Mouse (Mus musculus): Measurements from ENCODE around the gene Atxn1. TPM values are rescaled to one million over a fixed set of nuclear protein-coding genes. Genes with fewer than 3 reads are reported as not detected.

Atxn1 gene
- total and polyA plus RNA-seq, 3 experiments, result 0.39 to 1.1 TPM; not detected in 1

GRCm38 (mm10) chr13:45806600-45807525 is 157.9 kb downstream of the Atxn1 start:
- no peaks in the 10 kb centered on the region for H3K27me3 ChIP-seq (ENCODE audit: control insufficient read depth in 1 of 2, insufficient read depth in 2 of 2, low read length in 2 of 2)
- no peaks in the 10 kb centered on the region for H3K79me2 ChIP-seq (ENCODE audit: control insufficient read depth, insufficient read depth, low read length, poor library complexity)
- H3K27ac ChIP-seq (ENCODE audit: control insufficient read depth, low read depth, low read length), result no peak overlapping the region
- H3K9me3 ChIP-seq (replicated peaks; ENCODE audit: insufficient read depth, low read length), result no peaks in the 10 kb centered on the region
- no peak overlapping the region for H3K9ac ChIP-seq (ENCODE audit: control insufficient read depth, low read depth, low read length, poor library complexity, severe bottlenecking)
- H3K4me3 ChIP-seq (ENCODE audit: control insufficient read depth in 1 of 2, insufficient read depth in 1 of 2, low read depth in 2 of 2, low read length in 2 of 2), result no peak overlapping the region
- no peak for DNase-seq (ENCODE audit: low read depth, low spot score)
- H3K36me3 ChIP-seq (ENCODE audit: control insufficient read depth in 1 of 2, insufficient read depth in 2 of 2, low read length in 2 of 2), result no peaks in the 10 kb centered on the region
- no peaks in the 10 kb centered on the region for H3K4me1 ChIP-seq (ENCODE audit: control insufficient read depth in 1 of 2, insufficient read depth in 2 of 2, low read length in 2 of 2)
- TF ChIP-seq ETS1 (IDR thresholded peaks at IDR 0.05; ENCODE audit: low read depth, low read length) (no peak), MAFK (IDR thresholded peaks at IDR 0.05; ENCODE audit: borderline replicate concordance, low read depth, low read length) (no peak), NELFE (IDR thresholded peaks at IDR 0.05; ENCODE audit: low read depth, low read length) (no peak), TCF12 (IDR thresholded peaks at IDR 0.05; ENCODE audit: low read depth, low read length) (no peak), RAD21 (IDR thresholded peaks at IDR 0.05; ENCODE audit: low read depth, low read length) (no peak), NRF1 (IDR thresholded peaks at IDR 0.05; ENCODE audit: insufficient read depth, low read depth, low read length, poor library complexity, severe bottlenecking) (no peak), ELF1 (IDR thresholded peaks at IDR 0.05; ENCODE audit: low read depth, low read length) (no peak), EP300 (IDR thresholded peaks at IDR 0.05; ENCODE audit: low read depth in 1 of 2, low read length in 2 of 2) (no peak), MAZ (IDR thresholded peaks at IDR 0.05; ENCODE audit: low read depth, low read length) (no peak), BHLHE40 (IDR thresholded peaks at IDR 0.05; ENCODE audit: borderline replicate concordance, low read depth, low read length) (no peak), ZC3H11A (IDR thresholded peaks at IDR 0.05; ENCODE audit: low read depth, low read length) (no peak)

- Histone ChIP-seq H3K27ac (ENCODE audit: control insufficient read depth, low read depth, low read length) (no peak overlapping the region), H3K79me2 (ENCODE audit: control insufficient read depth, insufficient read depth, low read length, poor library complexity) (no peaks in the 10 kb centered on the region), H3K9ac (ENCODE audit: control insufficient read depth, low read depth, low read length, poor library complexity, severe bottlenecking) (no peak overlapping the region), H3K9me3 (replicated peaks; ENCODE audit: insufficient read depth, low read length) (no peaks in the 10 kb centered on the region), H3K36me3 (ENCODE audit: control insufficient read depth in 1 of 2, insufficient read depth in 2 of 2, low read length in 2 of 2) (no peaks in the 10 kb centered on the region), H3K27me3 (ENCODE audit: control insufficient read depth in 1 of 2, insufficient read depth in 2 of 2, low read length in 2 of 2) (no peaks in the 10 kb centered on the region), H3K4me1 (ENCODE audit: control insufficient read depth in 1 of 2, insufficient read depth in 2 of 2, low read length in 2 of 2) (no peaks in the 10 kb centered on the region), H3K4me3 (ENCODE audit: control insufficient read depth in 1 of 2, insufficient read depth in 1 of 2, low read depth in 2 of 2, low read length in 2 of 2) (no peak overlapping the region)
- TF ChIP-seq ZNF384 (IDR thresholded peaks at IDR 0.05; ENCODE audit: low read depth, low read length), result no peak
- no peak for DNase-seq (ENCODE audit: low read depth, low spot score)
These were observed 158.8 kb downstream of the Atxn1 start for GRCm38 (mm10) chr13:45805915-45806599.
